In genomic region chr9:39553946-39554345, GRCm38 (mm10) we compare ENCODE assay signal across 26 mouse cellular contexts. TPM values are rescaled to one million over a fixed set of nuclear protein-coding genes. Genes with fewer than 3 reads are reported as not detected.
A peak's percentile ranks its signal among the peaks of the same experiment; 100 is the strongest.
DNase-seq lines count a peak whose midpoint lies in the region; ATAC-seq lines count a peak whose summit lies in the region.
"Had no signal": no experiment of that assay in that cellular context is flagged by ENCODE, and none has a peak within 500 bp of the region (broad histone marks: within the 10 kb centered on the region; RNA-seq: fewer than 3 reads in every experiment).

TSS of gene Olfr958 (minus strand) at chr9:39554054.

- no peak within 1 kb of the TSS for H3K4me2 ChIP-seq in forebrain, embryonic 15.5 days (replicated peaks)
- no peak within 1 kb of the TSS for H3K4me2 ChIP-seq in forebrain, embryonic 11.5 days (ENCODE audit: low read depth, low read length, severe bottlenecking)
- H3K4me2 ChIP-seq in forebrain, embryonic 16.5 days (ENCODE audit: low read length): no peak within 1 kb of the TSS
- H3K4me2 ChIP-seq: embryonic facial prominence, embryonic 12.5 days; intestine, embryonic 15.5 days; liver, embryonic 11.5 days had no signal

- no peak within 1 kb of the TSS for H3K9ac ChIP-seq in forebrain, embryonic 15.5 days (replicated peaks)
- no peak within 1 kb of the TSS for H3K9ac ChIP-seq in forebrain, embryonic 11.5 days (ENCODE audit: low read length)
- no peak within 1 kb of the TSS for H3K9ac ChIP-seq in forebrain, embryonic 16.5 days (replicated peaks; ENCODE audit: low read depth, low read length)
- H3K9ac ChIP-seq: embryonic facial prominence, embryonic 12.5 days; intestine, embryonic 15.5 days had no signal

- H3K36me3 ChIP-seq in forebrain, embryonic 15.5 days: no peaks in the 10 kb centered on the region
- no peaks in the 10 kb centered on the region for H3K36me3 ChIP-seq in forebrain, embryonic 11.5 days (ENCODE audit: control insufficient read depth, insufficient read depth, low read length)
- no peaks in the 10 kb centered on the region for H3K36me3 ChIP-seq in forebrain, embryonic 16.5 days (ENCODE audit: control insufficient read depth, insufficient read depth)
- H3K36me3 ChIP-seq: embryonic facial prominence, embryonic 12.5 days; intestine, embryonic 15.5 days had no signal

- no peaks in the 10 kb centered on the region for H3K27me3 ChIP-seq in forebrain, embryonic 15.5 days
- no peaks in the 10 kb centered on the region for H3K27me3 ChIP-seq in forebrain, embryonic 11.5 days (ENCODE audit: control insufficient read depth, insufficient read depth, low read length)
- no peaks in the 10 kb centered on the region for H3K27me3 ChIP-seq in forebrain, embryonic 16.5 days (replicated peaks; ENCODE audit: control insufficient read depth, insufficient read depth, low read length)
- H3K27me3 ChIP-seq: embryonic facial prominence, embryonic 12.5 days; intestine, embryonic 15.5 days; megakaryocyte, embryonic 14.5 days had no signal

- WGBS in forebrain, embryonic 15.5 days: 40% methylated on average over 2 of the region's 2 CpGs
- WGBS in forebrain, embryonic 11.5 days: 85% methylated on average over 2 of the region's 2 CpGs
- WGBS in forebrain, embryonic 16.5 days: 47% methylated on average over 2 of the region's 2 CpGs

- peak; percentile 53 for ATAC-seq in forebrain, embryonic 15.5 days (replicated peaks)
- ATAC-seq in forebrain, embryonic 11.5 days (replicated peaks; ENCODE audit: low FRiP score): no peak
- peak; percentile 41 for ATAC-seq in forebrain, embryonic 16.5 days
- ATAC-seq: intestine, embryonic 15.5 days; Patski had no signal

- no peak for DNase-seq in forebrain, embryonic 11.5 days (ENCODE audit: low spot score)
- peak; percentile 41 for DNase-seq in left cerebral cortex, postnatal 4 days
- DNase-seq in left cerebral cortex, adult 8-10 months (ENCODE audit: low spot score in 2 of 2): no peak
- DNase-seq in brain, adult 2 months (ENCODE audit: low read depth, low spot score): peak; percentile 35
- DNase-seq in Muller cell, postnatal 12 days (ENCODE audit: inconsistent ontology term): no peak
- DNase-seq: adrenal gland, postnatal 14 days; cerebellum, adult 11-12 months; gastrocnemius, postnatal 25 days; heart, adult 2 months; kidney, adult 9 months; kidney, postnatal 25 days; lung, adult 18-20 months had no signal

- H3K4me3 ChIP-seq in forebrain, embryonic 15.5 days: no peak within 1 kb of the TSS
- no peak within 1 kb of the TSS for H3K4me3 ChIP-seq in forebrain, embryonic 11.5 days (ENCODE audit: low read depth, low read length)
- H3K4me3 ChIP-seq in forebrain, embryonic 16.5 days (replicated peaks; ENCODE audit: low read length): no peak within 1 kb of the TSS
- H3K4me3 ChIP-seq: embryonic facial prominence, embryonic 12.5 days; heart, adult 2 months; intestine, embryonic 15.5 days; megakaryocyte, embryonic 14.5 days had no signal

- peaks cover 17% of the 10 kb centered on the region; the same call in 1 of the 2 replicates for H3K4me1 ChIP-seq in forebrain, embryonic 15.5 days
- no peaks in the 10 kb centered on the region; the same call in 1 of the 2 replicates for H3K4me1 ChIP-seq in forebrain, embryonic 11.5 days (replicated peaks; ENCODE audit: control insufficient read depth, insufficient read depth, low read length)
- peaks cover 4% of the 10 kb centered on the region; the same call in 1 of the 2 replicates for H3K4me1 ChIP-seq in forebrain, embryonic 16.5 days (replicated peaks; ENCODE audit: control insufficient read depth, insufficient read depth, low read length)
- H3K4me1 ChIP-seq: intestine, embryonic 15.5 days; megakaryocyte, embryonic 14.5 days had no signal

- peak within 1 kb of the TSS; percentile 34; the same call in 1 of the 2 replicates for H3K27ac ChIP-seq in forebrain, embryonic 15.5 days (replicated peaks)
- H3K27ac ChIP-seq in forebrain, embryonic 11.5 days (ENCODE audit: low read depth, low read length): no peak within 1 kb of the TSS
- H3K27ac ChIP-seq in forebrain, embryonic 16.5 days (ENCODE audit: low read length): no peak within 1 kb of the TSS
- H3K27ac ChIP-seq: embryonic facial prominence, embryonic 12.5 days; heart, adult 2 months; intestine, embryonic 15.5 days had no signal

- no peaks in the 10 kb centered on the region for H3K9me3 ChIP-seq in forebrain, embryonic 15.5 days
- H3K9me3 ChIP-seq in forebrain, embryonic 11.5 days (ENCODE audit: control insufficient read depth, low read length): no peaks in the 10 kb centered on the region
- H3K9me3 ChIP-seq in forebrain, embryonic 16.5 days (ENCODE audit: control insufficient read depth, low read length): no peaks in the 10 kb centered on the region
- H3K9me3 ChIP-seq: embryonic facial prominence, embryonic 12.5 days; intestine, embryonic 15.5 days had no signal

- intact Hi-C loops in left cerebral cortex, postnatal 4 days (cut with DNase I): no loop called here

RNA-seq across cellular contexts. Expression of gene Olfr958, which starts in this region (rescaled TPM):
- polyA plus RNA-seq in forebrain, embryonic 15.5 days (2015; fragmentation: Nextera tagmentation; extraction: Ambion mirVana): not detected in 2 replicates
- polyA plus RNA-seq in forebrain, embryonic 11.5 days (2014; fragmentation: Nextera tagmentation; extraction: Ambion mirVana): not detected in 2 replicates
- total RNA-seq in left cerebral cortex, postnatal 4 days (2021): under 1 TPM in 1 of 2 experiments, not detected in 1; 0.12 TPM
- total RNA-seq in left cerebral cortex, adult 8-10 months (2022): not detected
- not detected in 2 replicates for polyA plus RNA-seq in forebrain, embryonic 16.5 days (2015; fragmentation: Nextera tagmentation; extraction: Ambion mirVana)
- total RNA-seq: adrenal gland, postnatal 14 days; common myeloid progenitor, adult 5-6 weeks; gastrocnemius, postnatal 25 days; heart, adult 2 months; hematopoietic stem cell, adult 5-6 weeks; layer of hippocampus, postnatal 25 days; left cerebral cortex, postnatal 25 days had no signal
- polyA plus RNA-seq: embryonic facial prominence, embryonic 12.5 days; heart, adult 2 months; heart, embryonic 16.5 days; intestine, embryonic 15.5 days; liver, embryonic 11.5 days; neural tube, embryonic 11.5 days; Patski; small intestine, adult 2 months had no signal

Comparison
In these comparisons a context has a peak if more than half of its experiments do, and no peak if none do; other contexts are left out.
1. Peak in ATAC-seq and H3K27ac ChIP-seq in forebrain, embryonic 15.5 days; RNA of the gene not detected or under 1 TPM.
2. Peak in DNase-seq in left cerebral cortex, postnatal 4 days; RNA of the gene not detected or under 1 TPM.
3. Peak in ATAC-seq in forebrain, embryonic 16.5 days; RNA of the gene not detected or under 1 TPM.